Mouse (Mus musculus): ENCODE measurements at regions not wholly inside any gene's neighbourhood (a gene's known extent, or its start where the extent isn't known, plus 50 kb on each side); places are given as distances from the start of the nearest gene placed in this dataset.

DNA sequence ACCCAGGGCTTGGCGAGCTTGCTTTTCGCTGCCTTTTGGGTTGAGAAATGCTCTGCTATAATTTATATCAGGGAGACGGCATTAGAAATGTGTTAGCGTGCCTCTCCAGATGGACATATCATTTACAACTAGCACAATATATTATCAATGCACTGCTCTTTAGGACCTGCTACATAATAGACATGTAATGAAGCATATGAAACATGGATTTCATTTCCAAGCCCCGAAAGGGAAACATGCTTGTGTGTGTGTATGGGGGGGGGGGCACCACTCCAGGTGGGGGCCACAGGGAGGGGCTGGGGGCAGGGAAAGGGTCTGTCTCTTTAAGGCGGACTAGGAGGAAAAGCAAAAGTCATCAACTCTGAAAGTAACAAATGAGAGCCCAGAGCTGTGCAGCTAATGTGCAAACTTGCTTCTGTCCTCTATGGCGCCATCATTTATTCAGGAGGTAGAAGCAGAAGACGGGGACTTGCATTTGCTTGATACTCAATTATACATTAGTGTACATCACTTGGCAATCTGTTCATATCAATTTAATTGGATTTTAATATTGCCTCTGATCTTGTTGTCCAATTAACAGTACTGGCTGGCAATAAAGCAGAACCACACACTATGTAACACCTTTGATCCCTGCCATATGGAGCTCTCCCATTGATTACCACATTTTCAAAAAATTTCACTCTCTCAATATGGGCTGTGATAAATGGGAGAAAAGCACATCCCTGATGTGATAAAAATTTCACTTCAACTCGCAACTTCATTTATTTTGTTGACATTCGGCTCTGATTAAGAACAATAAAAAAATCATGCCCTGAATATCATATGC lies 293.2 kb downstream of the Bcl11a start:
- H3K27me3 ChIP-seq (replicated peaks; ENCODE audit: control insufficient read depth, insufficient read depth, low read length): no peaks in the 10 kb centered on the region
- no peaks in the 10 kb centered on the region for H3K36me3 ChIP-seq (ENCODE audit: control insufficient read depth, insufficient read depth, low read length)
- ATAC-seq (peak; percentile 64), DNase-seq (ENCODE audit: low spot score) (peak; percentile 96)
- WGBS: 12% methylated on average over 10 of the region's 10 CpGs
- peak overlapping the region; percentile 46 for H3K9ac ChIP-seq (ENCODE audit: low read length)
- H3K4me3 ChIP-seq (ENCODE audit: low read depth, low read length): no peak overlapping the region
- H3K9me3 ChIP-seq (replicated peaks; ENCODE audit: control insufficient read depth, low read length): no peaks in the 10 kb centered on the region
- peaks cover 45% of the 10 kb centered on the region for H3K4me1 ChIP-seq (ENCODE audit: control insufficient read depth, insufficient read depth, low read length)
- H3K27ac ChIP-seq (ENCODE audit: low read depth, low read length): peak overlapping the region; percentile 94
- H3K4me2 ChIP-seq (ENCODE audit: low read length): peak overlapping the region; percentile 38

GRCm38 (mm10) chr11:24371687-24371950 lies 293.8 kb downstream of the Bcl11a start:
- no peak overlapping the region for H3K4me3 ChIP-seq (ENCODE audit: low read depth, low read length)
- peak overlapping the region; percentile 38 for H3K4me2 ChIP-seq (ENCODE audit: low read length)
- peak overlapping the region; percentile 89 for H3K27ac ChIP-seq (ENCODE audit: low read depth, low read length)
- no peaks in the 10 kb centered on the region for H3K36me3 ChIP-seq (ENCODE audit: control insufficient read depth, insufficient read depth, low read length)
- ATAC-seq (peak; percentile 67), DNase-seq (ENCODE audit: low spot score) (no peak)
- no peaks in the 10 kb centered on the region for H3K27me3 ChIP-seq (replicated peaks; ENCODE audit: control insufficient read depth, insufficient read depth, low read length)
- H3K4me1 ChIP-seq (ENCODE audit: control insufficient read depth, insufficient read depth, low read length): peaks cover 45% of the 10 kb centered on the region
- no peaks in the 10 kb centered on the region for H3K9me3 ChIP-seq (replicated peaks; ENCODE audit: control insufficient read depth, low read length)
- WGBS: 17% methylated on average over 5 of the region's 5 CpGs
- H3K9ac ChIP-seq (ENCODE audit: low read length): no peak overlapping the region

GRCm38 (mm10) chr11:24371963-24372362 lies 294.1 kb downstream of the Bcl11a start:
- Histone ChIP-seq H3K27ac (ENCODE audit: low read depth, low read length) (peak overlapping the region; percentile 89), H3K9ac (ENCODE audit: low read length) (no peak overlapping the region), H3K4me1 (ENCODE audit: control insufficient read depth, insufficient read depth, low read length) (peaks cover 45% of the 10 kb centered on the region), H3K36me3 (ENCODE audit: control insufficient read depth, insufficient read depth, low read length) (no peaks in the 10 kb centered on the region), H3K4me3 (ENCODE audit: low read depth, low read length) (no peak overlapping the region), H3K9me3 (replicated peaks; ENCODE audit: control insufficient read depth, low read length) (no peaks in the 10 kb centered on the region), H3K27me3 (replicated peaks; ENCODE audit: control insufficient read depth, insufficient read depth, low read length) (no peaks in the 10 kb centered on the region), H3K4me2 (ENCODE audit: low read length) (peak overlapping the region; percentile 38)
- 16% methylated on average over 8 of the region's 8 CpGs for WGBS
- ATAC-seq (no peak), DNase-seq (ENCODE audit: low spot score) (peak; percentile 66)

DNA sequence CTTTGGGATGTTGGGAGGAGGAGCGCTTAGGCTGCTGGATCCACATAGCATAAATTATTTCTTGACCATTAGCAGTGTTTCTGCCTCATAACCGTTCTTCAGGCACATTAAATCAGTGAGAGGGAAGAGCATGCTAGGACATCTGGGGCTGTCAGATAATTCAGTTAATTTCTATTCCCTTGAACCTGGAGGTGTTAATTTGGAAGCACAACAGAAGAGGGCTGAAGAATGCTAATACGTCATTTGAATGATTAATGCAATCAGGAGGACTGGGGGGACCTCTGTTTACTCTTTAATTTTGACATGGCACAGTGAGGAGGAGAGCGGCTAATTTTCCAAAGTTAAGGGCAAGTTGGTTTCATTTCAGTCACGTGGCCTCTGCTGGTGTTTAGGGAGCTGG lies 294.8 kb downstream of the Bcl11a start:
- Histone ChIP-seq H3K9me3 (replicated peaks; ENCODE audit: control insufficient read depth, low read length) (no peaks in the 10 kb centered on the region), H3K36me3 (ENCODE audit: control insufficient read depth, insufficient read depth, low read length) (no peaks in the 10 kb centered on the region), H3K9ac (ENCODE audit: low read length) (no peak overlapping the region), H3K27me3 (replicated peaks; ENCODE audit: control insufficient read depth, insufficient read depth, low read length) (no peaks in the 10 kb centered on the region), H3K4me2 (ENCODE audit: low read length) (no peak overlapping the region), H3K4me3 (ENCODE audit: low read depth, low read length) (no peak overlapping the region), H3K4me1 (ENCODE audit: control insufficient read depth, insufficient read depth, low read length) (peaks cover 45% of the 10 kb centered on the region), H3K27ac (ENCODE audit: low read depth, low read length) (peak overlapping the region; percentile 89)
- DNase-seq (ENCODE audit: low spot score) (peak; percentile 70), ATAC-seq (no peak)
- 20% methylated on average over 5 of the region's 5 CpGs for WGBS

GRCm38 (mm10) chr11:24373301-24373700 lies 295.4 kb downstream of the Bcl11a start:
- no peak overlapping the region for H3K9ac ChIP-seq (ENCODE audit: low read length)
- DNase-seq (ENCODE audit: low spot score) (no peak), ATAC-seq (no peak)
- no peaks in the 10 kb centered on the region for H3K27me3 ChIP-seq (replicated peaks; ENCODE audit: control insufficient read depth, insufficient read depth, low read length)
- H3K27ac ChIP-seq (ENCODE audit: low read depth, low read length): no peak overlapping the region
- no peaks in the 10 kb centered on the region for H3K36me3 ChIP-seq (ENCODE audit: control insufficient read depth, insufficient read depth, low read length)
- H3K4me3 ChIP-seq (ENCODE audit: low read depth, low read length): no peak overlapping the region
- no peaks in the 10 kb centered on the region for H3K9me3 ChIP-seq (replicated peaks; ENCODE audit: control insufficient read depth, low read length)
- H3K4me2 ChIP-seq (ENCODE audit: low read length): no peak overlapping the region
- WGBS: 28% methylated on average over 4 of the region's 4 CpGs
- H3K4me1 ChIP-seq (ENCODE audit: control insufficient read depth, insufficient read depth, low read length): peaks cover 45% of the 10 kb centered on the region

DNA sequence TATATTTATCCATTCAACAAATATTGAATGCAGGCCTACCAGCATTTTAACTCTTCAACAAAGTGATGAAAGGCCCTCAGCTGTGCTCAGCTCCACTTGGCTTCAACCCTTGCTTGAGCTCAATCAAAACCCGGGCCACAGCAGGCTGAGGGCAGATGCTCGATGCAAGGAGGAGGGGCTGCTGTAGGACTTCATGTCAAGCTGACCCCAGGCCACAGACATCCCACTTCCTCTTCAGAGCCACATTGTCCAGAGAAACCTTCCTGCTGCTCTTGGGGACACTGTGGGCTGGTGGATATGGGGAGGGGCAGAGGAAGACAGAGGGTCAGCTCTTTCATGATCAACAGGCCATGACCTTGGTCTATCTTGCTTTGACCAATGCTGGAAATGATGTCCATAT lies 299.7 kb downstream of the Bcl11a start:
- H3K27ac ChIP-seq (ENCODE audit: low read depth, low read length): no peak overlapping the region
- no peak overlapping the region for H3K9ac ChIP-seq (ENCODE audit: low read length)
- H3K36me3 ChIP-seq (ENCODE audit: control insufficient read depth, insufficient read depth, low read length): no peaks in the 10 kb centered on the region
- WGBS: 76% methylated on average over 2 of the region's 2 CpGs
- DNase-seq (ENCODE audit: low spot score) (no peak), ATAC-seq (no peak)
- no peaks in the 10 kb centered on the region for H3K9me3 ChIP-seq (replicated peaks; ENCODE audit: control insufficient read depth, low read length)
- no peak overlapping the region for H3K4me3 ChIP-seq (ENCODE audit: low read depth, low read length)
- no peaks in the 10 kb centered on the region for H3K27me3 ChIP-seq (replicated peaks; ENCODE audit: control insufficient read depth, insufficient read depth, low read length)
- H3K4me1 ChIP-seq (ENCODE audit: control insufficient read depth, insufficient read depth, low read length): peaks cover 11% of the 10 kb centered on the region
- H3K4me2 ChIP-seq (ENCODE audit: low read length): no peak overlapping the region

GRCm38 (mm10) chr11:24390578-24390977 lies 312.7 kb downstream of the Bcl11a start:
- no peak for ATAC-seq
- Histone ChIP-seq H3K4me3 (ENCODE audit: low read depth, low read length) (no peak overlapping the region), H3K27me3 (replicated peaks; ENCODE audit: control insufficient read depth, insufficient read depth, low read length) (no peaks in the 10 kb centered on the region), H3K9ac (ENCODE audit: low read length) (no peak overlapping the region), H3K4me1 (ENCODE audit: control insufficient read depth, insufficient read depth, low read length) (no peaks in the 10 kb centered on the region), H3K9me3 (replicated peaks; ENCODE audit: control insufficient read depth, low read length) (no peaks in the 10 kb centered on the region), H3K27ac (ENCODE audit: low read depth, low read length) (no peak overlapping the region), H3K36me3 (ENCODE audit: control insufficient read depth, insufficient read depth, low read length) (no peaks in the 10 kb centered on the region), H3K4me2 (ENCODE audit: low read length) (no peak overlapping the region)
- peak; percentile 9 for DNase-seq (ENCODE audit: low spot score)
- 23% methylated on average over 5 of the region's 5 CpGs for WGBS

GRCm38 (mm10) chr11:24391385-24391784 lies 313.5 kb downstream of the Bcl11a start:
- Histone ChIP-seq H3K4me3 (ENCODE audit: low read depth, low read length) (no peak overlapping the region), H3K9me3 (replicated peaks; ENCODE audit: control insufficient read depth, low read length) (no peaks in the 10 kb centered on the region), H3K27ac (ENCODE audit: low read depth, low read length) (no peak overlapping the region), H3K9ac (ENCODE audit: low read length) (no peak overlapping the region), H3K27me3 (replicated peaks; ENCODE audit: control insufficient read depth, insufficient read depth, low read length) (no peaks in the 10 kb centered on the region), H3K4me2 (ENCODE audit: low read length) (no peak overlapping the region), H3K36me3 (ENCODE audit: control insufficient read depth, insufficient read depth, low read length) (no peaks in the 10 kb centered on the region), H3K4me1 (ENCODE audit: control insufficient read depth, insufficient read depth, low read length) (no peaks in the 10 kb centered on the region)
- ATAC-seq (no peak), DNase-seq (ENCODE audit: low spot score) (no peak)
- 70% methylated on average over 1 of the region's 1 CpGs for WGBS

DNA sequence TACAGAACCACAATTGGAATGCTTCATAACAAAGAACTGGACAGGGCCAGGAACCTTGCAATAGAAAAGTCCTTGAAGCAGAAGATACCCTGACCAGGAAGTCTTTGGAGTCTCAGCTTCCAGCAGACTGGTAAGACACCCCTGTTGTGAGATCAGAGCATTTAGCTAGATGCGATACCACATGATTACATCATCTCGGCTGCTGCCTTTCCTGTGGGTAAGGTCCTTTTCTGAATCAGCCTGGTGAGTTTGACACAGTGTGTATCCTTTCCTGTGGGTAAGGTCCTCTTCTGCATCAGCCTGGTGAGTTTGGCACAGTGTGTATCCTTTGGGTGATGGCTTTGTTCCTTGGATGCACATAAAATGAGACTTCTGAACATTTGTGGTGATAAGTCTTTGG lies 317.6 kb downstream of the Bcl11a start:
- WGBS: 100% methylated on average over 2 of the region's 2 CpGs
- ATAC-seq (no peak), DNase-seq (ENCODE audit: low spot score) (no peak)
- Histone ChIP-seq H3K4me3 (ENCODE audit: low read depth, low read length) (no peak overlapping the region), H3K9me3 (replicated peaks; ENCODE audit: control insufficient read depth, low read length) (no peaks in the 10 kb centered on the region), H3K4me1 (ENCODE audit: control insufficient read depth, insufficient read depth, low read length) (no peaks in the 10 kb centered on the region), H3K27ac (ENCODE audit: low read depth, low read length) (no peak overlapping the region), H3K9ac (ENCODE audit: low read length) (no peak overlapping the region), H3K36me3 (ENCODE audit: control insufficient read depth, insufficient read depth, low read length) (no peaks in the 10 kb centered on the region), H3K27me3 (replicated peaks; ENCODE audit: control insufficient read depth, insufficient read depth, low read length) (no peaks in the 10 kb centered on the region), H3K4me2 (ENCODE audit: low read length) (no peak overlapping the region)
